In genomic region chr7:142675644-142676043, GRCm38 (mm10) we compare ENCODE assay signal across 8 mouse cellular contexts. TPM values are rescaled to one million over a fixed set of nuclear protein-coding genes. Genes with fewer than 3 reads are reported as not detected.
A peak's percentile ranks its signal among the peaks of the same experiment; 100 is the strongest.
DNase-seq lines count a peak whose midpoint lies in the region; ATAC-seq and TF ChIP-seq lines count a peak whose summit lies in the region.

No protein-coding gene starts in this region.

- no peak overlapping the region for H3K4me3 ChIP-seq in forebrain, embryonic 16.5 days (replicated peaks; ENCODE audit: low read length)
- H3K4me3 ChIP-seq in liver, adult 2 months (ENCODE audit: insufficient read depth, low read depth, low read length), result no peak overlapping the region

- no peaks in the 10 kb centered on the region for H3K9me3 ChIP-seq in forebrain, embryonic 16.5 days (ENCODE audit: control insufficient read depth, low read length)

- no peaks in the 10 kb centered on the region for H3K27me3 ChIP-seq in forebrain, embryonic 16.5 days (replicated peaks; ENCODE audit: control insufficient read depth, insufficient read depth, low read length)
- H3K27me3 ChIP-seq in liver, adult 2 months (ENCODE audit: control insufficient read depth, insufficient read depth, low read length), result peaks cover 5% of the 10 kb centered on the region; the same call in 1 of the 2 replicates

- DNase-seq in ovary, postnatal 14 days (ENCODE audit: low spot score), result peak; percentile 36
- no peak for DNase-seq in ovary, postnatal 10 days (ENCODE audit: low spot score)
- DNase-seq in adrenal gland, postnatal 36 days, result peak; percentile 57 to 65
- DNase-seq in kidney, adult 9 months, result peak; percentile 58
- DNase-seq in liver, adult 2 months (ENCODE audit: extremely low read depth, low read depth, low spot score), result peak; percentile 67
- DNase-seq in right cerebral cortex, postnatal 14 days, result peak; percentile 74
- DNase-seq in thymus, postnatal 25 days, result no peak

- H3K27ac ChIP-seq in forebrain, embryonic 16.5 days (ENCODE audit: low read length), result no peak overlapping the region
- no peak overlapping the region for H3K27ac ChIP-seq in liver, adult 2 months (replicated peaks; ENCODE audit: insufficient read depth, low read depth, low read length)

- H3K36me3 ChIP-seq in forebrain, embryonic 16.5 days (ENCODE audit: control insufficient read depth, insufficient read depth), result no peaks in the 10 kb centered on the region
- H3K36me3 ChIP-seq in liver, adult 2 months (ENCODE audit: control insufficient read depth, insufficient read depth, low read length), result no peaks in the 10 kb centered on the region

- no peak for TF ChIP-seq POLR2A in liver, adult 2 months (IDR thresholded peaks at IDR 0.05; ENCODE audit: extremely low read depth, insufficient read depth, low read length)

- no peaks in the 10 kb centered on the region for H3K79me2 ChIP-seq in liver, adult 2 months (ENCODE audit: control insufficient read depth, insufficient read depth, low read length)

- TF ChIP-seq CTCF in liver, adult 2 months (IDR thresholded peaks at IDR 0.05; ENCODE audit: low read depth, low read length), result peak; percentile 53

- H3K9ac ChIP-seq in forebrain, embryonic 16.5 days (replicated peaks; ENCODE audit: low read depth, low read length), result no peak overlapping the region
- H3K9ac ChIP-seq in liver, adult 2 months (ENCODE audit: low read depth, low read length), result no peak overlapping the region

- ATAC-seq in forebrain, embryonic 16.5 days, result peak; percentile 42; the same call in 1 of the 2 replicates

- H3K4me2 ChIP-seq in forebrain, embryonic 16.5 days (ENCODE audit: low read length), result no peak overlapping the region

- WGBS in forebrain, embryonic 16.5 days, result 14% methylated on average over 3 of the region's 3 CpGs
- WGBS in liver, adult 2 months, result 6% methylated on average over 3 of the region's 3 CpGs

- no peaks in the 10 kb centered on the region for H3K4me1 ChIP-seq in forebrain, embryonic 16.5 days (replicated peaks; ENCODE audit: control insufficient read depth, insufficient read depth, low read length)
- peaks cover 1% of the 10 kb centered on the region; the same call in 1 of the 2 replicates for H3K4me1 ChIP-seq in liver, adult 2 months (ENCODE audit: control insufficient read depth, insufficient read depth, low read length)

RNA-seq across cellular contexts. Expression of gene Gm49394, which starts 5.9 kb away (rescaled TPM):
- not detected for total RNA-seq in adrenal gland, postnatal 36 days (2021)
- polyA plus RNA-seq in forebrain, embryonic 16.5 days (2015; fragmentation: Nextera tagmentation; extraction: Ambion mirVana), result not detected in 2 replicates
- not detected in 2 replicates for total RNA-seq in liver, adult 2 months (2014; rRNA removed)
- not detected in 2 replicates for polyA plus RNA-seq in liver, adult 2 months (2012; rRNA removed)

RNA-seq across cellular contexts. Expression of gene Igf2, which starts 9.0 kb away (rescaled TPM):
- total RNA-seq in adrenal gland, postnatal 36 days (2021), result 1 to 10 TPM; 8.1 to 9.0 TPM
- polyA plus RNA-seq in forebrain, embryonic 16.5 days (2015; fragmentation: Nextera tagmentation; extraction: Ambion mirVana), result 64.3 and 95.2 TPM in 2 replicates
- 0.20 and 0.37 TPM in 2 replicates for total RNA-seq in liver, adult 2 months (2014; rRNA removed)
- polyA plus RNA-seq in liver, adult 2 months (2012; rRNA removed), result 1.2 and 1.3 TPM in 2 replicates

Comparison
In these comparisons a context has a peak if more than half of its experiments do, and no peak if none do; other contexts are left out.
1. DNase-seq: peak in ovary, postnatal 14 days (single experiment), adrenal gland, postnatal 36 days (2 of 2), kidney, adult 9 months (single experiment), liver, adult 2 months (single experiment) and right cerebral cortex, postnatal 14 days (single experiment); none in ovary, postnatal 10 days (single experiment) and thymus, postnatal 25 days (single experiment).